In the genomic region with DNA sequence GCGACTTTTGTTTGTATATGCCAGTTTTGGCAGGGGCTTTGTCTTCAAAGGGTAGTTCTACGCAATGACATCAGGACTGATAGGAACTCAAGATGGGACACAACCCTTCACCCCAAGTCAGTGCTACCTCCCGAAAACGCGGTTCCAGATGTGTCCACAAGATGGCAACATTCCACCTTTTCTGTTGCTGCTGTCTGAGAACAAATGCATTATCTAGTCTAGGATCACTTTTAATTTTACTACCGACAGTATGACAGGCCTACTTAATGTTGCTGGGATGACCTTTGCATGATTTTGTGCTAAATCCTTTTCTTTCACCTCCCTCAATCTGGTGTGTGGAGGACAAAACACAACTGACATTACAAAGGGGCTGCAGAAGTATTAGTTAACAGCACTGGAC, we compare ENCODE assay signal across 8 mouse cellular contexts.
DNase-seq lines count a peak whose midpoint lies in the region; ATAC-seq and TF ChIP-seq lines count a peak whose summit lies in the region.

No protein-coding gene starts in this region.

- no peak overlapping the region for H3K9ac ChIP-seq in midbrain, embryonic 15.5 days

- WGBS in cerebellum, adult 2 months = 31% methylated on average over 6 of the region's 6 CpGs
- WGBS in midbrain, embryonic 15.5 days = 14% methylated on average over 6 of the region's 6 CpGs

- intact Hi-C loops in gastrocnemius, adult 2 months (cut with DNase I) = no loop called here

- H3K9me3 ChIP-seq in midbrain, embryonic 15.5 days = no peaks in the 10 kb centered on the region

- no peak overlapping the region for H3K4me2 ChIP-seq in midbrain, embryonic 15.5 days

- no peak overlapping the region for H3K4me3 ChIP-seq in gastrocnemius, adult 2 months
- H3K4me3 ChIP-seq in cerebellum, adult 2 months (replicated peaks; ENCODE audit: insufficient read depth, low read depth, low read length) = no peak overlapping the region
- no peak overlapping the region for H3K4me3 ChIP-seq in midbrain, embryonic 15.5 days

- ATAC-seq in midbrain, embryonic 15.5 days (replicated peaks) = peak; percentile 41
- no peak for ATAC-seq in monocyte, adult 5-6 weeks (replicated peaks; ENCODE audit: insufficient number of reproducible peaks, low FRiP score, low TSS enrichment, poor library complexity, severe bottlenecking)

- H3K4me1 ChIP-seq in cerebellum, adult 2 months (ENCODE audit: control insufficient read depth, insufficient read depth, low read length) = no peaks in the 10 kb centered on the region
- no peaks in the 10 kb centered on the region for H3K4me1 ChIP-seq in midbrain, embryonic 15.5 days

- peak; percentile 14 for DNase-seq in gastrocnemius, adult 2 months
- DNase-seq in gastrocnemius, adult 8-10 months (ENCODE audit: low spot score in 2 of 2) = no peak
- peak; percentile 66 for DNase-seq in ES-CJ7 (ENCODE audit: low read depth, low spot score)
- DNase-seq in cerebellum, adult 2 months = peak; percentile 27 to 58
- peak; percentile 40 for DNase-seq in forelimb bud, embryonic 11.5 days (ENCODE audit: low read depth, low spot score)
- DNase-seq in layer of hippocampus, adult 9-11 months = peak; percentile 35

- no peak for TF ChIP-seq POLR2A in cerebellum, adult 2 months (IDR thresholded peaks at IDR 0.05; ENCODE audit: borderline replicate concordance, insufficient read depth, low read length)

- TF ChIP-seq CTCF in gastrocnemius, adult 2 months (IDR thresholded peaks at IDR 0.05) = peak; percentile 55
- TF ChIP-seq CTCF in cerebellum, adult 2 months (IDR thresholded peaks at IDR 0.05; ENCODE audit: borderline replicate concordance, insufficient read depth, low read depth, low read length) = peak; percentile 74

- no peaks in the 10 kb centered on the region for H3K36me3 ChIP-seq in midbrain, embryonic 15.5 days (replicated peaks)

- no peak overlapping the region for H3K27ac ChIP-seq in gastrocnemius, adult 2 months
- no peak overlapping the region for H3K27ac ChIP-seq in cerebellum, adult 2 months (ENCODE audit: insufficient read depth, low read length)
- no peak overlapping the region for H3K27ac ChIP-seq in midbrain, embryonic 15.5 days

- no peaks in the 10 kb centered on the region for H3K27me3 ChIP-seq in cerebellum, adult 2 months (ENCODE audit: control insufficient read depth, insufficient read depth, low read length)
- no peaks in the 10 kb centered on the region for H3K27me3 ChIP-seq in midbrain, embryonic 15.5 days (replicated peaks)

Comparison
In these comparisons a context has a peak if more than half of its experiments do, and no peak if none do; other contexts are left out.
1. DNase-seq: peak in gastrocnemius, adult 2 months (single experiment), ES-CJ7 (single experiment), cerebellum, adult 2 months (2 of 2), forelimb bud, embryonic 11.5 days (single experiment) and layer of hippocampus, adult 9-11 months (single experiment); none in gastrocnemius, adult 8-10 months (0 of 2).